Mouse (Mus musculus): ENCODE results near the gene Rae1.

The Rae1 gene

DNA sequence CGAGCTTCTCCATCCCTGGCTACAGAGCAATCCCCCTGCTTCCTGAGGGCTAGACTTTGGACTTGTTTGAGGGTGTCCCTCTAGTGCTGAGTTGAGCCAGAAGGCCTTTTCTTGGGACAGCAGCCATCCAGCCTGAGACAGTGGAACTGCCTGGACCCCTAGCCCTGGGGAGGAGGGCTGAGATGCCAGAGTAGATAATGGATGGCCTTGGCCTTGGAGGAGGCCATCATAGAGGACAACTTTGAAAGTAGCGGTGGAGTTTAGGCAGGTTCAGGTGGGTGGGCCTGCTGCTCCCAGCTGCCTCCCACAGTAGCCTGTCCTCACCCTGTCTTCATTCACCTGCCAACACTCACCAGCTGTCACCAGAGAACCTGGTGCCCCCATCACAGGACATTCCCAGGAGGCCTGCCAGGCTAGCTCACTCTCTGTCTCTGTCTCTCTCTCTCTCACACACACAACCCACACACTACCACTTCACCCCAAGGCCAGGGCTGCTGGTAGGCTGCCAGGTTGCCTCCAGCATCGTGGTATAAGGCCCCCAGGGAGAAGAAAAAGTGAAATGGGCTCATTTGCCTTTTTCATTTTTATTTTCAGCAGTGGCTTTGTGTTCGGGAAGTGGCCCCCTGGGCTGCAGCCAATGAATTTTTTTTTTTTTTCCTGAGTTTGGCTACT, 28.0 kb downstream of the Rae1 start:
- DNase-seq, result no peak

DNA sequence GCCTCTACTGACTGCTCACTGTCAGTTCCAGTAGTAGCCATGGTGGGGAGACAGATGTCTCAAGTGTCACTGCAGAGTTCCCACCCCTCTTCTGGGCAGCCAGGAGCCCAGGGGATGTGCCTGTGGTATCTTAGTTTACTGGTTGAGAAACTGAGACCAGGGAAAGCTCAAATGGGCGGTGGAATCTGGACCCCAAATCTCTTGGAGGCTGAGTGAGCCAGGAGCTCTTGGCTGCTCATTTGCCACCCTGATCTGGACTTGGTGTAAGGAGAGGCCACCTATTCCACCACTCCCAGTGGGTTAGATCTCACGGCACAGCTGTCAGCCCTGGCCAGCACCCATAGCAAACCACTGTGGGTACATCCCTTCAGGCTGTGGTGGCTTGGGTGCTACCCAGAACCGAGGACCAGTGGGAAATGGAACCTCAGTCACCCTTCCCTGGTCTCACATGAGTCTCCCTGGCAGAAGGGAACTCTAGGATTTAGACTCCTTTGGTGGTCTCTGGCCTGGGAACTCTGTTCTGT, 28.7 kb downstream of the Rae1 start:
- DNase-seq, result no peak

DNA sequence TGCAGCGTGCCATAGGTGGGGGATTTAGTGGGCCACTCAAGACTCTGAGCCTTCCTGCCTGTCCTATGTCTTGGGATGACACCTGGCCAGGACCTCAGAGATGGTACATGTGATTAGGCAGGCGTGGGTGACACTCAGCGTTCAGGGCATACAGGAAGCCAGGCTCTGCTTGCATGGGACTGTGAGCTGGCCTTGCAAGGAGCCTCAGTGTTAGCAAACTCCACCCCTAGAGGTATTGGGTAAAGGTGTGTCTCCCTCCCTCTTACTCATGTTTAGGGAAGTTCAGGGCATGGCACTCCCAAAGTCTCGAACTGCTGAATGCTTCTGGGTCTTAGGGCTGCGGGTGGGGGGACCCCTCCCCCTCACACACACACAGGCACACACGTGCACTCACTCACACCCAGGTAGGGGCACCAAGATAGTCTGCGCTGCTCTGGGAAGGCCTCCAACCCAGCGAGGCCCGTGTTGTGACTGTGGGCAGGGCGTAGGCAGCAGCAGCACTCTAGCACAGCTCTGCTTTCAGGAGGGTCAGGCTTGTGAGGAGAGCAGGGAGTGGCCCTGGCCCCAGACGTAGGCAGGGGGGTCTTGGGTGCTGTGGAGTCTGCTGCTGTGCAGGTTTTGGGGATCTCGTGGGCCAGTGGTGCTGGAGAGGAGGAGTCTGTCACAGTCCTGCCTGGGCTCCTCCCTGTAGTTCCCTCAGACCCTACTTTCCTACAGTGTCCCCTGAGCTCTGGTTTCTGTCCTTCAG, 30.8 kb downstream of the Rae1 start:
- no peak for DNase-seq

DNA sequence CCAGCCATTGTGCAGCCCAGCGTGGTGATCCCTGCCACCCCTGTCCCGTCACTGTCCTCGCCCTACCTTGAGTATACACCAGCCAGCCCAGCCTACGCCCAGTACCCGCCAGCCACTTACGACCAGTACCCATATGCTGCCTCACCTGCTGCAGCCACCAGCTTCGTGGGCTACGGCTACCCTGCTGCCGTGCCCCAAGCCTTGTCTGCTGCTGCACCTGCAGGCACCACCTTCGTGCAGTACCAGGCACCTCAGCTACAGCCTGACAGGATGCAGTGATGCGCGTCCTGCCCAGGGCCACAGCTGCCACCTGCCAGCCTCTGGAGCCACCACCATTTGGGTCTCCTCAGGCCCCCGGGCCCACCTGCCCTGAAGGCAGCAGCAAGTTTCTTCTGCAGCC, 33.6 kb downstream of the Rae1 start:
- DNase-seq, result no peak

DNA sequence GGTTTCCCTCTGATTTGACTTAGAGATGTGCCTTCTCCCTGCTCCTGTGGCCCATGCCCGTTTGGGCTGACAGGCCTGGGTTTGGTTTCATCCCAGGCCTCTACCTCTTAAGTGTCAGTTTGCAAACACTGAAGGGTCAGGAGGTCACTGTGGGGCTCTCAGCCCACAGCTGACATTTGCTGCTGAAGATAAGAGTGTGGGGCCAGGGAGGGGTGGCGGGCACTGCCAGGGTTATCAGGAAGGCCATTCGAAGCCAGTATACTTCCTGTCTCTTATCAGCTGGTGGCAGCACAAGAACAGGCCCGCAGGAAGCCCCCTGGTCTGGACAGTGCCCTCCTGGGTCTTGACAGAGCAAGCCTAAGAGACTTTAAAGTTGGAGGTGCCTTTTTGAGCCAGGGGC, 35.1 kb downstream of the Rae1 start:
- no peak for DNase-seq

DNA sequence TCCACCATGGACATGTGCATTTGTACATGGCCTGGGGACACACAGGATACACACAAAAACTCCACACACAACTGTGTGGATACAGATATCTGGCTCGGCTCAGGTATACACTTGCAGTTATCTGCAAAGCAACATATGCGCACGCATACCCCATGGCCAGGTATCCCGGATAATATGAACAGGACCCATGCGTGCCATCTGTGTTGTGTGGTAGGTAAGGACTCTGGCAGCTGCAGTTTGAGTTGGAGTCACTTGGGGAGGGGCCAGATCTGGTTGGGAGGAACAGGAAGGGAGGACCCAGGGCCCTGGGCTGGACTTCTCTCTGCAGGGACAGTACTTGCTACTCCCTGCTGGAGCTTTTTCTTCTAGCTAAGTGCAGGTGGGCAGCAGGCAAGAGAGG, 35.7 kb downstream of the Rae1 start:
- DNase-seq, result no peak

DNA sequence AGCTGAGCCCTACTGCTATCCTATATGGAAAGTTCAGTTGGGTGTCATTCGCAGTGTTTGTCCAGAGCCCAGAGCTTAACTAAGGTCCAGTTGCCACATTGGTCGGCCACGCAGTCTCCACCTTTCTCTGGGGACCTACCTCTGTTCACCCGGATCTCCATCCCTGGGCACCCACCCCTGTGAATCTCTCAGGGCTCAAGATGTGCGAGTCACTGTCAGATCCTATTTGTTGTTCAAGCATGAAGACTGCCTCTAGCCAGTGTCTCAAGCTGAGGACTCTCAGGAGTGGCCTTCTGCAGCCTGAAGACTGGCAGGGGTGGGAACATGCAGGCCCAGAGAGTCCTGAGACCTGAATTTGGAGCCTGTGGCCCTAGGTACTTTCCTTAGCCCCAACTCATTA, 36.1 kb downstream of the Rae1 start:
- no peak for DNase-seq

DNA sequence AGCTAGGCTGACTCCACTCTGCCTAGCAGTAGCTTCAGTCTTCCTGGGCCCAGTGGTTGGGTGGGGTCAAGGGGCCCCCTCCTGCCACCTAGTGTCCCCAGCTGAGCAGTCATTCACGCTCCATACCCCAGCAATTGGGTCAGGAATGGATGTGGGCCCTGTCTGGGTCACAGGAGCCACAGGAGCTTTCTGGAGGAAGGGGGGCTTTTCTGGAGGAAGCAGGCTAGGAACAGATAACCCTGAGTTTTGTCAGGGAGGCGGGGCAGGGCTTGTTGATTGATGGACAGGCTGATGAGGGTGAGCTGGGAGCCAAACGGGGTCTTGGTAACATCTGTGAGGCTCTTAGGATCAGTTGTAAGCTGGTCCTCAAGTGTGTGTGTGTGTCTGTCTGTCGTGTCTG, 36.7 kb downstream of the Rae1 start:
- DNase-seq, result no peak

DNA sequence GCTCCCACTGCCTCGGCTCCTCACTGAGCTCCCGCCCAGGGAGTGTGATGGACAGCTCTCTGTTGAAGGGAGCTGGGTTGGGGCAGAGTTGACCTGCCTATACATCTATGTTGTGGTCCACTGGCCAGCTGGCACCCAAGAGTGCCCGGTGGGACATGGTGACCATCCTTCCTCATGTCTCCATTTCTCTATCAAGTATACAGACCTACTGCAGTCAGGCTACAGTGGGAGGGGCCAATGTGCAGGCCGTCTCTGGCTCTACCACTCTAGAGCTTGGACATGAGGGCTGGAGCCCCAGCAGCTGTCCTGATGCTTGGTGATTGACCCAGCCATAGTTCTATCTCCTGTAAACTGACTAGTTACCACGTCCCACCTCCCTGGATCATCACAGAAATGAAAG, 37.4 kb downstream of the Rae1 start:
- no peak for DNase-seq

DNA sequence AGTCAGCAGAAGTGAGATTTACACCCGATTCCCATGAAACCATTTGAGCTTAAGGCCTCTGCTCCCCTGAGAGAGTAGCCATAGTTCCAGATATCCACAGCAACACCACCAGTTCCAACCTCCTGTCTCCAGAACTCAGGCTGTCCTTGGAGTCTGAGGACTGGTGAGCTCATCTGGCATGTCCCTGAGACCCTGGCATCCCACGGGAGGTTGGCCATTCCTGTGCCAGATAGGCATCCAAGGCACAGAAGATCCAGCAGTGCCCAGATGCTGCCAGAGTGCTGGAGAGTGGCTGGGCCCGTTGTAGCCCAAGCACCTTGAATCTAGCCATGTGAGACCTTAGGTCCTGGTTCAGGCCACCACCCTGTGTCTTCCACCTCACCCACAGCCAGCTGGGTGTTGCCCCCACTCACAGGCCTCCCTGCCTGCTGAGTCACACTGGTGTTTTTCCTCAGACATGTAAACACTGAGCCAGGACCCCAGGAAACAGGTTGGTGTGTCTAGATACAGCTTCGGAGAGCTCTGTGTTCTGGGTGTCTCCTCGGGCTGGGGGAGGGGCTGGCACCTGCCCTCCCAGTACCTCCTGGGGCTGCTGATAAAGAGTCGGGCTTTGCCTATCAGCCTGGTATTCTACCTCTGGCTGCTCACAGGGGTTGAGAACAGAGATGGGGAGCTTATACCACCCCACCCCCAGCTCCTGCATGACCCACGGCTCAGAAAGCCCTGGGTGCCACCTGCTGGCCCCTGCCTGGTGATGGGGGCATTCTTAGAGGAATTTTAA, 38.1 kb downstream of the Rae1 start:
- no peak for DNase-seq

DNA sequence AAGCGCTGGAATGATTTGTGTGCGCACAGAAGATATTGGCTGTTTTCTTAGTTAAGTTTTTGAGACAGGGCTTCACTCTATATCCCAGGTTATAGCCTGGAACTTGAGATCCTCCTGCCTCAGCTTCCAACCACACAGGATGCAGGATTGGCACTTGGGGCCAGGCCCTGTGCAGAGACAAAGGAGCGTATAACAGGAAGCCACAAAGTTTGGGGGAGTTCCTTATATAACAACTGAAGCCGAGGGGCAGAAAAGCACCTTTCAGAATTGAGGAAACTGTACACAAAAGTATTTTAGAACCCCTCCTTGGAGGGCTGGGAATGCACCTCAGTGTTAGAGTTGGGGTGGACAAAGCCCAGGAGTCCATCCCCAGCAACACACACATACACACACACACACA, 39.1 kb downstream of the Rae1 start:
- DNase-seq, result no peak

DNA sequence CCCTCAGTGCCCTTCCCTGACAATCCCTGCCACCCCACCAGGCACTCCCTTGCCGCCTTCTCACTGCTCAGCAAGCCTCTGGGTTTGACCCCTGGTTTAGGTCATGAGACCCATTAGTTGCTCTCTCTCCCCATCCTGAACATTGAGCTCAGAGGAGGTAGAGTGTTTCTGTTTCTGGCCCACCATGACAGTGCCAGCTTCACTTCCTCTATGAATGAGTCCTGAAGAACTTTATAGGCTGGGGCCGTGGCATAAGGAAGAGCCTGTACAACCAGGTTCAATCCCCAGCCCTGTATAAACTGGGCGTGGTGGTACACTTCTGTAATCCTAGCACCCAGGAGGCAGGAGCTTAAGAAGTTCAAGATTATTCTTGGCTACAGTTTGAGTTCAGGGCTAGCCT, 40.9 kb downstream of the Rae1 start:
- no peak for DNase-seq

DNA sequence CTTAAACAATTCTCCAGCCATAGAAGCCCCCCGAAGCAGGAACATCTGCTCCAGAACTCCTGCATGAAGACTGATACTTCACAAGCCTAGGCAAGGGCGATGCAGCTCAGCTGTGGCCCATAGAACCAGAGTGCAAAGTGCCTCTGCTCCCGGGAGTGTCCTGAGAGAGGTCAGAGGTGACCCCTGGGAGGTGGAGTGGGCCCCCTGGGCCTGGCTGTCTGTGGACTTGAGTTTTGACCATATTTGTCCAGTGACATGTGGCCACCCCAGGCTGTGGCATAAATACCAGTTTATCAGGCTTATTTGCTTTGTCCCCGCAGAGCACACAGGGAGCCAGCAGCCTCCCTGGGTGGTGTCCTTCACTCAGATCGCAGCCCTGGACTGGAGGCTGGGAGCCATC, 41.3 kb downstream of the Rae1 start:
- DNase-seq, result no peak

DNA sequence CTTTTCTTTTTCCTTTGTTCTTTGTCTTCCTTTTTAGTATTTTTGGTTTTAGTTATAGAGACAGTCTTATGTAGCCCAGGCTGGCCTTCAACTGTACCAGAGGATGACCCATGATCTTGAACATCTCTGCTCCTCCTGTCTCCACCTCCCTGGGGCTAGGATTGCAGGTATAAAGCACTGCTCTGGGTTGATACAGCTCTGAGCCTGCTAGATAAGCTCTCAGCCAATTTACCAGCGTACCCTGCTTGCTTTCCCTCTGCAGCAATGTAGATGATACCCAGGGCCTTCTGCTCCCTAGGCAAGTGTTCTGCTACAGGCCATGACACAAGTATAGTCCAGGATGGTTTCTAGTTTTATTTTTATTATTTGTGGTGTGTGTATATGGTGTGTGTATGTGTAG, 42.0 kb downstream of the Rae1 start:
- DNase-seq, result no peak

DNA sequence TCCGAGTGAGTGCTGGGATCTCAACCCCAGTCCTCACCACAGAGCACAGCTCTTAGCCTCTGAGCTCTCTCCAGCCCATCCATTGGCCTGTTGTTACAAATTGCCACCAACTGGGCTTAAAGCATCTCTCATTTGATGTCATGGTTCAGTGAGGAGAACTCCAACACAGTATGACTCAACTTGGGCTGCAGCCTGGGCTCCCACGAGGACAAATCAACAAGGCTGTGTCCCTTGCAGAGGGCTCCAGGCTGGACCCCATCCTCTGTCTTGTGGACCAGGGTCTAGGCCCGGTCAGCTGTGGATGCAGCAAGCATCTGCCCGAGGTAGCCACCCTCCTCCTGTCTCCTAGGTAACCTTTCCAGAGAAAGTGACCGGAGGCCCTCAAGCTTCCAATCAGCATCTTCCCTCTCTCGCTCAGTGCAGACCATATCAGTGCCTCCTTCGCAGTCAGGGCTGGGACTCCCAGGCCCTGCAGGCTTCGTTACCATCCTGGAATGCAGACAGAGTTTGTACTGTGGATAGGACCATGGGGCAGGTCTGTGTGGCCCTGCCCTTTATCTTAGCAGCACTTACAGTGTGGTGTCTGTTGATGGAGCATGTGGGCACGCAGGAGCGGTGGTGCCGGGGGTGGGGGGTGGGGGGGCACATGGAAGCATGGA, 42.7 kb downstream of the Rae1 start:
- no peak for DNase-seq

DNA sequence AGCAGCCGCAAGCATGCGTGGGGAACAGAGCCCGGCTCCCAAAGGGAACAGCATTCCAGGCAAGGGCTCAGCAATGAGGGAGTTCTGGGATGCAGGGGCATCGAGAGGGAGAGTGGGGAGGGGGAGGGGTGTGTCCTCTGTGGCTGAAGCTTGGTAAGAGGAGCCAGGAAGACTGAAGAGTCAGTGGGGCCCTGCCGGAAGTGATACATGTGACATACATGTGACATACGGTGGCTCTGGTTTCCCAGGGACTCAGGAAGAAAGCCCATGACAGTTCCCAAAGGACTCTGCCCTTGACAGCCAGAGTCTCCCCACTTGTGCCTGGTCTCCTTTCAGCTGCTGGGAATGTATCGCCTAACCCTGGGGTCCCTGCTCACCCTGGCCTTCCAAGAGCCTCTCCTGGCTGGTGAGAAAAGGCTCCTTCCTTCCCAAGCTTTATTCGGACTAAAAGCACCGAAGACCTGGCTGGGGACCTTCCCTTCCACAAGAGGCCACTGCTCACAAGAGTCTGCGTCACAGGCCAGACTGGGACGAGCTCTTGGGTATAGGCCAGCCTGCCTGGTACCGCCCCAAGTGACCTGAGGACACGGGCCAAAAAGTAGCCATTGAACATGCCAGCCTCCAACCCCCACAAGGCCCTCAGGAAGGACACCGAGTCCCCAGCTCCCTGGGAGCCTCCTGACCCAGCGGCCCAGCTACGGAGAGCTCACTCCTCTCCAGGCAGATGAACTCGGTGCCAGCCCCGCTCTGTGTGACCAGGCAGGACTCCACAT, 44.5 kb downstream of the Rae1 start:
- DNase-seq, result no peak

DNA sequence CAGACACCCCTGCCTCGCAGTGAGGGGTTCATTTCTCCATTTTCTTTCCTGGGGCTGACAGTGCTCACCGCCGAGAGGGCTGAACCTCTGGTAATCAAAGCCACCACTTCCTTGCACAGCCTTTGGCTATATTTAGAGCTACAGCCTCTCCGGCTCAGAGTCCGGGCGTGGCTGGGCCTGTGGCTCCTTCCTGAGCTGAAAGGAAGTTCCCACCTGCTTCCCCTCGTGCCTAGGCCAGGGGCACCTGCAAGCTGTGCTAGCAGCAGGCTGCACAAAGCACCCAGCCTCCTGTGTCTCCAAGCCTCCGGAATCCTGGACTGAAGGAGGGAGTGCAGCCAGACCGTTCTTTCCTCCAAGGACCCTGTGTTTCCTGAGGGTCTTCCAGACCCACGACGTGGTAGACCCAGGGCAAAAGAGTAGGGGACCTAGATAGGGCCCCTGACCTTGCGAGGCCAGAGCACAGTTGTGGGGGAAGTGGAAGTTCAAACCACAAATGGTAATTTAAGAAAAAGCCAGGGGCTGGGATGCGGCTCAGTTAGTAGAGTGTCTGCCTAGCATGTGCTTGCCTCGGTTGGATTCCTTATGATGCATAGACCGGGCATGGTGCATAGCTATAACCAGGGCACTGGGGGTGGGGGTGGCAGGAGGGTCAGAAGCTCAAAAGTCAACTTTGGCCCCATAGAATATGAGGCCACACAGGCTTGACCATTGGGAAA, 46.8 kb downstream of the Rae1 start:
- no peak for DNase-seq

DNA sequence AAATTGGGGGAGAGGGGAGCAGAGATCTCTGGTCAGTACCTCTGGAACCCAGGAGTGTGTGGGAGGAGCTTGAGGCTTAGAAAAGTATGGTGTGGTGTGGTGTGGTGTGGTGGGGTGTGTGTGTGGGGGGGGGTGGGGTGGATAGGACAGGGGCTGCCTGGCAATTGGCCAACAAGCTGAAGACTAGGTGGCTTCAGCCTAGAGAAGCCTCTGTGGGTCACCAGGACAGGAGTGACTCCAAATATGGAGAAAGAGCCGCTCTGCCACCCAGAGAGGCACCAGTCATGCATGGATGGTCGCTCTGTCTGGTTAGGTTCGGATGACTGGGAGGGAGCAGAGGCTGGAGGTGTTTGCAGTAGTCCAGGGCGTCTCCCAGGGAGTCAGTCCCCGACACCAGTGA, 47.6 kb downstream of the Rae1 start:
- DNase-seq, result no peak

DNA sequence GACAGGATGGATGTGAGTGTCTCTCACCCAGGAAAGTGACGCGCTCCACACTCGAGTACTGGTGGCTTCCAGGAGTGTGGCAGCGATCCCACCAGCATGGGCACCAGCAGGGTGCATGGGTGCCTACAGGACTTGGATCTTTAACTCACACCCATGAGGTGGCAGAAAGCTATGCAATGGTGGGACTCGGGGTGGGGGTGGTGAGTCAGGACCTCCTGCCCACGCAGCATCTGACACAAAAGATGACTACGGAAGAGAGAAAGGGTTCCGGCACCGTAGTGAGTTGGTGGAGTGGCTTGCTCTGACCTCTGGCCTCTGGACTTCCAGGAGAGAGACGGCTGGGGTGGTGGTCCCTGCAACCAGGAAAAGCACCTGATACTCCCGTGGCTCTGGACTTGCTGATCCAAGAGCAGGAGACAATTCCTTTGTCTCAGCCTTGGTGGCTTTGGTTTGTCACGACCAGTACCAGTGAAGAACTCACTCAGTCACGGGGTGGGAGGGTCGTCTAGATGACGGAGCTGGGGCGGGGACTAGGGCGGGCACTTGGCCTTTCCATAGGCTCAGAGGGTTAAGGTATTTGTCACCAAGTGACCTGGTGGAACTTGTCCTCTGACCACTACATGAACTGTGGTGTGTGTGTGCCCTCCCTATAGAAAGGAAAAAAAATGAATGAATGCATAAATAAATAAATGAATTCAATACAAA, 48.3 kb downstream of the Rae1 start:
- DNase-seq, result no peak

DNA sequence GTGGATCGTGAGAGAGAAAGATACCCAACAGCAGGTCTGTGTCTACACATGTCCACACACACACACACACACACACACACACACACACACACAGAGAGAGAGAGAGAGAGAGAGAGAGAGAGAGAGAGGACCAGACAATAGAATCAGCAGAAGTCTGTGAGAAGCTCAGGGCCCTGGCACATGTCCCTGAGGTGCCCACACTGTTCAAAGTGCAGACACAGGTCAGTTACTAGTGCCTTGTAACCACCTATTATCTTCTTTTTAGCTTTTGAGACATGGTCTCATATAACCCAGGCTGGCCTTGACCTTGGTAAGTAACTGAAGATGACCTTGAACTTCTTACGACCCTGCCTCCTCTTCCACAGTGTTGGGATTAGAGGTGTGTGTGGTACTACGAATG, 49.3 kb downstream of the Rae1 start:
- DNase-seq, result no peak

DNA sequence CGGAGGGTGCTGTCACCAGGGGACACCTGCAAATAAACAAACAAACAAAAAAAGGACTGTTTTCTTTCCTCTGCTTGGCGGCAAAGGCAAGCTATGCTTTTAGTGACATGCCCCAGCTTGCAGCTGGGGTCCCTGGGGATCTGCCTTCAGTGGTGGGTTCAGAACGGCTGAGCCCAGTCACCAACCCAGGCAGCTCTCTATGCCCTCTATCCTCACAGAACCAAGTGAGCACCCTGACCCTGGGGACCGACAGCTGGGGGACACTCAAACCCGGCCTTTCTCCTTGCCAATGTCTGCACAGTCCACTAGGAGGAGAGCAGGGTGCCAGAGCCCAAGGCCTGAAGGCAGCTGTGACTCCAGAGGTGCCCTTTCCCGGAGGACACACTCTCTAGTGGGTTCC, 49.9 kb downstream of the Rae1 start:
- DNase-seq, result no peak
